Mouse (Mus musculus) testis, adult 10 weeks (tissue): Measurements from ENCODE around the gene Cep162. TPM values are rescaled to one million over a fixed set of nuclear protein-coding genes. Genes with fewer than 3 reads are reported as not detected.

ENCODE experiments used
- polyA plus RNA-seq: library from polyadenylated mRNA; stranded (reverse); fragments of 350-450 nt; fragmentation: Illumina TruSeq; extraction: RNeasy Lipid Tissue Mini Kit (QIAGEN cat#74804); gene quantifications from one replicate; pipeline ENCODE4 v1.2.3, GENCODE M21; 2014; ENCODE audit warnings: low read depth, low replicate concordance

The Cep162 gene
- polyA plus RNA-seq, result 85.2 TPM

GRCm38 (mm10) chr9:87254903-87255695 is at the start of gene Cep162:
Gene Cep162, minus strand, starts transcription at chr9:87255536.

GRCm38 (mm10) chr9:87144106-87144505 is 111.2 kb downstream of the Cep162 start, which contains the start of gene Mrap2:
Gene Mrap2, plus strand, starts transcription at chr9:87144306.

Other genes starting within 250 kb of the Cep162 start
- gene Ripply2, start 240.0 kb downstream of the Cep162 start, polyA plus RNA-seq, result not detected
- gene Cyb5r4, start 233.5 kb downstream of the Cep162 start, polyA plus RNA-seq, result 131 TPM
- not detected for gene Mrap2, start 111.2 kb downstream of the Cep162 start, polyA plus RNA-seq